Mouse (Mus musculus) CD8-positive naive resting alpha-beta T cell, adult 2 months (primary cell): ENCODE results near the gene Dtx3l.
"Not testable (repeated sequence)": the region's sequence is repeated elsewhere in the genome, so short reads cannot be mapped to it uniquely, and the experiment has no call there.

Experiments
- DNase-seq, 2 experiments: peaks; one replicate each; pipeline ENCODE4 v3.0.0; 2022; ENCODE audit warnings: low read depth in 2 of 2, low spot score in 2 of 2

The Dtx3l gene

GRCm38 (mm10) chr16:35932179-35933055 lies 6.5 kb downstream of the Dtx3l start:
- no peak for DNase-seq

- no peak for DNase-seq
These were observed 14.6 kb downstream of the Dtx3l start for GRCm38 (mm10) chr16:35924341-35924740.

- DNase-seq: no peak
These were observed 15.3 kb downstream of the Dtx3l start for GRCm38 (mm10) chr16:35923546-35924198.

- no peak for DNase-seq
These were observed 16.6 kb downstream of the Dtx3l start for GRCm38 (mm10) chr16:35922301-35922895.

- DNase-seq: no peak
These were observed 17.2 kb downstream of the Dtx3l start for GRCm38 (mm10) chr16:35921676-35922235.

- DNase-seq: peak; percentile 21 to 36
These were observed 20.0 kb downstream of the Dtx3l start for GRCm38 (mm10) chr16:35918721-35919543.

GRCm38 (mm10) chr16:35914301-35914700 lies 24.6 kb downstream of the Dtx3l start:
- no peak for DNase-seq

GRCm38 (mm10) chr16:35913526-35913925 lies 25.4 kb downstream of the Dtx3l start:
- peak in 1 of 2 experiments; percentile 41 for DNase-seq

GRCm38 (mm10) chr16:35911449-35911848 lies 27.5 kb downstream of the Dtx3l start:
- no peak for DNase-seq

GRCm38 (mm10) chr16:35907432-35908201 lies 31.3 kb downstream of the Dtx3l start:
- no peak for DNase-seq

GRCm38 (mm10) chr16:35906887-35907286 lies 32.1 kb downstream of the Dtx3l start:
- no peak for DNase-seq

- no peak for DNase-seq
These were observed 33.0 kb downstream of the Dtx3l start for GRCm38 (mm10) chr16:35905819-35906485.

- peak; percentile 2 to 10 for DNase-seq
These were observed 33.6 kb downstream of the Dtx3l start for GRCm38 (mm10) chr16:35905355-35905754.

GRCm38 (mm10) chr16:35904121-35904736 lies 34.7 kb downstream of the Dtx3l start:
- DNase-seq: no peak

- DNase-seq: no peak
These were observed 35.8 kb downstream of the Dtx3l start for GRCm38 (mm10) chr16:35903014-35903640.

GRCm38 (mm10) chr16:35900541-35900940 lies 38.4 kb downstream of the Dtx3l start:
- DNase-seq: no peak

- DNase-seq: no peak
These were observed 44.0 kb downstream of the Dtx3l start for GRCm38 (mm10) chr16:35894997-35895396.

- not testable (repeated sequence) for DNase-seq
These were observed 47.3 kb downstream of the Dtx3l start for GRCm38 (mm10) chr16:35891603-35892002.

GRCm38 (mm10) chr16:35890645-35891044 lies 48.3 kb downstream of the Dtx3l start:
- no peak for DNase-seq
